Mouse (Mus musculus): Measurements from ENCODE around the gene Zfp235. TPM values are rescaled to one million over a fixed set of nuclear protein-coding genes. Genes with fewer than 3 reads are reported as not detected.

Gene Zfp235
- 4.8 TPM for polyA plus RNA-seq (2014; fragmentation: Illumina TruSeq; extraction: RNeasy Lipid Tissue Mini Kit (QIAGEN cat#74804))

GRCm38 (mm10) chr7:24133996-24134828 lies at the start of gene Zfp235:
TSS of gene Zfp235 (plus strand) at chr7:24134169.

GRCm38 (mm10) chr7:24112156-24112856 lies 21.7 kb upstream of the Zfp235 start, which contains the start of gene Zfp112:
TSS of gene Zfp112 (plus strand) at chr7:24112314.

GRCm38 (mm10) chr7:24174618-24175336 lies 40.8 kb downstream of the Zfp235 start, which contains the start of gene Zfp114:
TSS of gene Zfp114 (plus strand) at chr7:24175060.

Other genes starting within 250 kb of the Zfp235 start
- not detected for gene Vmn1r178, start 242.2 kb upstream of the Zfp235 start, polyA plus RNA-seq (2014; fragmentation: Illumina TruSeq; extraction: RNeasy Lipid Tissue Mini Kit (QIAGEN cat#74804))
- gene Vmn1r179, start 207.2 kb upstream of the Zfp235 start, polyA plus RNA-seq (2014; fragmentation: Illumina TruSeq; extraction: RNeasy Lipid Tissue Mini Kit (QIAGEN cat#74804)), result not detected
- gene Vmn1r180, start 183.5 kb upstream of the Zfp235 start, polyA plus RNA-seq (2014; fragmentation: Illumina TruSeq; extraction: RNeasy Lipid Tissue Mini Kit (QIAGEN cat#74804)), result not detected
- not detected for gene Vmn1r181, start 159.6 kb upstream of the Zfp235 start, polyA plus RNA-seq (2014; fragmentation: Illumina TruSeq; extraction: RNeasy Lipid Tissue Mini Kit (QIAGEN cat#74804))
- not detected for gene V1rd19, start 132.5 kb upstream of the Zfp235 start, polyA plus RNA-seq (2014; fragmentation: Illumina TruSeq; extraction: RNeasy Lipid Tissue Mini Kit (QIAGEN cat#74804))
- gene Vmn1r183, start 80.9 kb upstream of the Zfp235 start, polyA plus RNA-seq (2014; fragmentation: Illumina TruSeq; extraction: RNeasy Lipid Tissue Mini Kit (QIAGEN cat#74804)), result not detected
- gene Zfp180, start 52.2 kb upstream of the Zfp235 start, polyA plus RNA-seq (2014; fragmentation: Illumina TruSeq; extraction: RNeasy Lipid Tissue Mini Kit (QIAGEN cat#74804)), result 10.1 TPM
- gene Zfp112, start 21.9 kb upstream of the Zfp235 start, polyA plus RNA-seq (2014; fragmentation: Illumina TruSeq; extraction: RNeasy Lipid Tissue Mini Kit (QIAGEN cat#74804)), result 1.4 TPM
- 2.3 TPM for gene Zfp114, start 40.9 kb downstream of the Zfp235 start, polyA plus RNA-seq (2014; fragmentation: Illumina TruSeq; extraction: RNeasy Lipid Tissue Mini Kit (QIAGEN cat#74804))
- 14.2 TPM for gene Zfp111, start 77.3 kb downstream of the Zfp235 start, polyA plus RNA-seq (2014; fragmentation: Illumina TruSeq; extraction: RNeasy Lipid Tissue Mini Kit (QIAGEN cat#74804))
- 5.6 TPM for gene Zfp109, start 103.4 kb downstream of the Zfp235 start, polyA plus RNA-seq (2014; fragmentation: Illumina TruSeq; extraction: RNeasy Lipid Tissue Mini Kit (QIAGEN cat#74804))
- 7.8 TPM for gene Zfp108, start 120.6 kb downstream of the Zfp235 start, polyA plus RNA-seq (2014; fragmentation: Illumina TruSeq; extraction: RNeasy Lipid Tissue Mini Kit (QIAGEN cat#74804))
- gene Zfp93, start 136.3 kb downstream of the Zfp235 start, polyA plus RNA-seq (2014; fragmentation: Illumina TruSeq; extraction: RNeasy Lipid Tissue Mini Kit (QIAGEN cat#74804)), result 3.8 TPM
- gene Zfp61, start 167.1 kb downstream of the Zfp235 start, polyA plus RNA-seq (2014; fragmentation: Illumina TruSeq; extraction: RNeasy Lipid Tissue Mini Kit (QIAGEN cat#74804)), result 11.3 TPM
- gene Zfp94, start 182.5 kb downstream of the Zfp235 start, polyA plus RNA-seq (2014; fragmentation: Illumina TruSeq; extraction: RNeasy Lipid Tissue Mini Kit (QIAGEN cat#74804)), result 2.2 TPM
- gene Tescl, start 199.8 kb downstream of the Zfp235 start, polyA plus RNA-seq (2014; fragmentation: Illumina TruSeq; extraction: RNeasy Lipid Tissue Mini Kit (QIAGEN cat#74804)), result not detected
- gene Lypd5, start 215.0 kb downstream of the Zfp235 start, polyA plus RNA-seq (2014; fragmentation: Illumina TruSeq; extraction: RNeasy Lipid Tissue Mini Kit (QIAGEN cat#74804)), result not detected
- gene Kcnn4, start 236.1 kb downstream of the Zfp235 start, polyA plus RNA-seq (2014; fragmentation: Illumina TruSeq; extraction: RNeasy Lipid Tissue Mini Kit (QIAGEN cat#74804)), result not detected